Mouse (Mus musculus): ENCODE measurements at regions not wholly inside any gene's neighbourhood (a gene's known extent, or its start where the extent isn't known, plus 50 kb on each side); places are given as distances from the start of the nearest gene placed in this dataset.

- no peak overlapping the region for H3K9ac ChIP-seq (ENCODE audit: low read depth, low read length)
- no peaks in the 10 kb centered on the region for H3K36me3 ChIP-seq (ENCODE audit: control insufficient read depth, insufficient read depth, low read length)
- 70% methylated on average over 3 of the region's 3 CpGs for WGBS
- ATAC-seq = no peak
- H3K27me3 ChIP-seq (ENCODE audit: control insufficient read depth, insufficient read depth, low read depth, low read length) = no peaks in the 10 kb centered on the region
- H3K4me1 ChIP-seq (ENCODE audit: control insufficient read depth, insufficient read depth, low read length) = peaks cover 6% of the 10 kb centered on the region
- no peaks in the 10 kb centered on the region for H3K9me3 ChIP-seq (replicated peaks; ENCODE audit: control insufficient read depth, low read length, poor library complexity, severe bottlenecking)
- no peak overlapping the region for H3K4me2 ChIP-seq (ENCODE audit: low read length)
- H3K27ac ChIP-seq (ENCODE audit: low read length) = no peak overlapping the region
- no peak overlapping the region for H3K4me3 ChIP-seq (ENCODE audit: low read depth, low read length)
These were observed 276.9 kb upstream of the Mmadhc start for GRCm38 (mm10) chr2:50573455-50573854.

- Histone ChIP-seq H3K27ac (ENCODE audit: low read length) (no peak overlapping the region), H3K27me3 (ENCODE audit: control insufficient read depth, insufficient read depth, low read depth, low read length) (no peaks in the 10 kb centered on the region), H3K4me3 (ENCODE audit: low read depth, low read length) (no peak overlapping the region), H3K9me3 (replicated peaks; ENCODE audit: control insufficient read depth, low read length, poor library complexity, severe bottlenecking) (no peaks in the 10 kb centered on the region), H3K4me1 (ENCODE audit: control insufficient read depth, insufficient read depth, low read length) (peaks cover 6% of the 10 kb centered on the region), H3K9ac (ENCODE audit: low read depth, low read length) (no peak overlapping the region), H3K4me2 (ENCODE audit: low read length) (no peak overlapping the region), H3K36me3 (ENCODE audit: control insufficient read depth, insufficient read depth, low read length) (no peaks in the 10 kb centered on the region)
- no peak for ATAC-seq
- WGBS = 41% methylated on average over 4 of the region's 4 CpGs
These were observed 274.4 kb upstream of the Mmadhc start for GRCm38 (mm10) chr2:50571021-50571420.

GRCm38 (mm10) chr2:50569502-50570285 lies 273.1 kb upstream of the Mmadhc start:
- no peaks in the 10 kb centered on the region for H3K9me3 ChIP-seq (replicated peaks; ENCODE audit: control insufficient read depth, low read length, poor library complexity, severe bottlenecking)
- no peak overlapping the region for H3K4me3 ChIP-seq (ENCODE audit: low read depth, low read length)
- H3K4me2 ChIP-seq (ENCODE audit: low read length) = no peak overlapping the region
- no peaks in the 10 kb centered on the region for H3K36me3 ChIP-seq (ENCODE audit: control insufficient read depth, insufficient read depth, low read length)
- H3K4me1 ChIP-seq (ENCODE audit: control insufficient read depth, insufficient read depth, low read length) = peaks cover 6% of the 10 kb centered on the region
- H3K27me3 ChIP-seq (ENCODE audit: control insufficient read depth, insufficient read depth, low read depth, low read length) = no peaks in the 10 kb centered on the region
- ATAC-seq = peak; percentile 55; the same call in 1 of the 2 replicates
- no peak overlapping the region for H3K9ac ChIP-seq (ENCODE audit: low read depth, low read length)
- WGBS = 70% methylated on average over 7 of the region's 7 CpGs
- peak overlapping the region; percentile 60; the same call in 1 of the 2 replicates for H3K27ac ChIP-seq (ENCODE audit: low read length)

- no peak overlapping the region for H3K9ac ChIP-seq (ENCODE audit: low read depth, low read length)
- WGBS = 34% methylated on average over 8 of the region's 8 CpGs
- peak; percentile 91 for ATAC-seq
- H3K4me3 ChIP-seq (ENCODE audit: low read depth, low read length) = no peak overlapping the region
- no peaks in the 10 kb centered on the region for H3K9me3 ChIP-seq (replicated peaks; ENCODE audit: control insufficient read depth, low read length, poor library complexity, severe bottlenecking)
- peaks cover 6% of the 10 kb centered on the region for H3K4me1 ChIP-seq (ENCODE audit: control insufficient read depth, insufficient read depth, low read length)
- H3K27me3 ChIP-seq (ENCODE audit: control insufficient read depth, insufficient read depth, low read depth, low read length) = no peaks in the 10 kb centered on the region
- peak overlapping the region; percentile 60; the same call in 1 of the 2 replicates for H3K27ac ChIP-seq (ENCODE audit: low read length)
- no peaks in the 10 kb centered on the region for H3K36me3 ChIP-seq (ENCODE audit: control insufficient read depth, insufficient read depth, low read length)
- no peak overlapping the region for H3K4me2 ChIP-seq (ENCODE audit: low read length)
These were observed 272.3 kb upstream of the Mmadhc start for GRCm38 (mm10) chr2:50568777-50569501.

- ATAC-seq = no peak
- Histone ChIP-seq H3K9ac (ENCODE audit: low read depth, low read length) (no peak overlapping the region), H3K9me3 (replicated peaks; ENCODE audit: control insufficient read depth, low read length, poor library complexity, severe bottlenecking) (no peaks in the 10 kb centered on the region), H3K4me3 (ENCODE audit: low read depth, low read length) (no peak overlapping the region), H3K27me3 (ENCODE audit: control insufficient read depth, insufficient read depth, low read depth, low read length) (no peaks in the 10 kb centered on the region), H3K4me2 (ENCODE audit: low read length) (no peak overlapping the region), H3K36me3 (ENCODE audit: control insufficient read depth, insufficient read depth, low read length) (no peaks in the 10 kb centered on the region), H3K27ac (ENCODE audit: low read length) (no peak overlapping the region), H3K4me1 (ENCODE audit: control insufficient read depth, insufficient read depth, low read length) (peaks cover 6% of the 10 kb centered on the region)
- WGBS = 68% methylated on average over 1 of the region's 1 CpGs
These were observed 270.9 kb upstream of the Mmadhc start for GRCm38 (mm10) chr2:50567542-50567941.

- ATAC-seq = no peak
- no peaks in the 10 kb centered on the region for H3K4me1 ChIP-seq (ENCODE audit: control insufficient read depth, insufficient read depth, low read length)
- H3K27ac ChIP-seq (ENCODE audit: low read length) = no peak overlapping the region
- no peak overlapping the region for H3K4me3 ChIP-seq (ENCODE audit: low read depth, low read length)
- H3K9ac ChIP-seq (ENCODE audit: low read depth, low read length) = no peak overlapping the region
- no peaks in the 10 kb centered on the region for H3K9me3 ChIP-seq (replicated peaks; ENCODE audit: control insufficient read depth, low read length, poor library complexity, severe bottlenecking)
- no peak overlapping the region for H3K4me2 ChIP-seq (ENCODE audit: low read length)
- no peaks in the 10 kb centered on the region for H3K27me3 ChIP-seq (ENCODE audit: control insufficient read depth, insufficient read depth, low read depth, low read length)
- H3K36me3 ChIP-seq (ENCODE audit: control insufficient read depth, insufficient read depth, low read length) = no peaks in the 10 kb centered on the region
These were observed 257.4 kb upstream of the Mmadhc start for GRCm38 (mm10) chr2:50554031-50554430.

GRCm38 (mm10) chr2:50552437-50552836 lies 255.8 kb upstream of the Mmadhc start:
- H3K36me3 ChIP-seq (ENCODE audit: control insufficient read depth, insufficient read depth, low read length) = no peaks in the 10 kb centered on the region
- H3K4me2 ChIP-seq (ENCODE audit: low read length) = no peak overlapping the region
- no peak overlapping the region for H3K4me3 ChIP-seq (ENCODE audit: low read depth, low read length)
- H3K9me3 ChIP-seq (replicated peaks; ENCODE audit: control insufficient read depth, low read length, poor library complexity, severe bottlenecking) = no peaks in the 10 kb centered on the region
- no peak for ATAC-seq
- H3K9ac ChIP-seq (ENCODE audit: low read depth, low read length) = no peak overlapping the region
- 95% methylated on average over 2 of the region's 2 CpGs for WGBS
- peaks cover 2% of the 10 kb centered on the region; the same call in 1 of the 2 replicates for H3K4me1 ChIP-seq (ENCODE audit: control insufficient read depth, insufficient read depth, low read length)
- no peaks in the 10 kb centered on the region for H3K27me3 ChIP-seq (ENCODE audit: control insufficient read depth, insufficient read depth, low read depth, low read length)
- H3K27ac ChIP-seq (ENCODE audit: low read length) = no peak overlapping the region

GRCm38 (mm10) chr2:50549871-50550270 lies 253.3 kb upstream of the Mmadhc start:
- H3K9me3 ChIP-seq (replicated peaks; ENCODE audit: control insufficient read depth, low read length, poor library complexity, severe bottlenecking) = no peaks in the 10 kb centered on the region
- no peak overlapping the region for H3K9ac ChIP-seq (ENCODE audit: low read depth, low read length)
- no peaks in the 10 kb centered on the region for H3K27me3 ChIP-seq (ENCODE audit: control insufficient read depth, insufficient read depth, low read depth, low read length)
- H3K27ac ChIP-seq (ENCODE audit: low read length) = no peak overlapping the region
- WGBS = 73% methylated on average over 8 of the region's 8 CpGs
- H3K4me3 ChIP-seq (ENCODE audit: low read depth, low read length) = no peak overlapping the region
- ATAC-seq = no peak
- peaks cover 2% of the 10 kb centered on the region; the same call in 1 of the 2 replicates for H3K4me1 ChIP-seq (ENCODE audit: control insufficient read depth, insufficient read depth, low read length)
- no peaks in the 10 kb centered on the region for H3K36me3 ChIP-seq (ENCODE audit: control insufficient read depth, insufficient read depth, low read length)
- H3K4me2 ChIP-seq (ENCODE audit: low read length) = no peak overlapping the region

GRCm38 (mm10) chr2:50539741-50540441 lies 243.3 kb upstream of the Mmadhc start:
- H3K4me2 ChIP-seq (ENCODE audit: low read length) = no peak overlapping the region
- H3K27ac ChIP-seq (ENCODE audit: low read length) = no peak overlapping the region
- H3K27me3 ChIP-seq (ENCODE audit: control insufficient read depth, insufficient read depth, low read depth, low read length) = no peaks in the 10 kb centered on the region
- ATAC-seq = no peak
- no peak overlapping the region for H3K9ac ChIP-seq (ENCODE audit: low read depth, low read length)
- WGBS = 86% methylated on average over 2 of the region's 2 CpGs
- H3K4me1 ChIP-seq (ENCODE audit: control insufficient read depth, insufficient read depth, low read length) = no peaks in the 10 kb centered on the region
- no peak overlapping the region for H3K4me3 ChIP-seq (ENCODE audit: low read depth, low read length)
- no peaks in the 10 kb centered on the region for H3K36me3 ChIP-seq (ENCODE audit: control insufficient read depth, insufficient read depth, low read length)
- H3K9me3 ChIP-seq (replicated peaks; ENCODE audit: control insufficient read depth, low read length, poor library complexity, severe bottlenecking) = no peaks in the 10 kb centered on the region
